Mouse (Mus musculus) thymus, adult 2 months (tissue): Measurements from ENCODE around the gene Cbarp.

Source experiments
- CTCF ChIP-seq: fragments of 200-500 bp; IDR thresholded peaks from 2 replicates; pipeline ENCODE4 v1.5.1; 2012; ENCODE audit warnings: mild to moderate bottlenecking, control low read depth, low read length, moderate library complexity, borderline replicate concordance; ENCODE audit not compliant: control insufficient read depth, poor library complexity, insufficient read depth; ENCODE audit errors: extremely low read depth
- POLR2A ChIP-seq: fragments of 200-500 bp; IDR thresholded peaks from 2 replicates; pipeline ENCODE4 v1.6.1; 2012; ENCODE audit warnings: mild to moderate bottlenecking, low read length, control low read depth, moderate library complexity; ENCODE audit not compliant: control insufficient read depth, poor library complexity, insufficient read depth; ENCODE audit errors: extremely low read depth

DNA sequence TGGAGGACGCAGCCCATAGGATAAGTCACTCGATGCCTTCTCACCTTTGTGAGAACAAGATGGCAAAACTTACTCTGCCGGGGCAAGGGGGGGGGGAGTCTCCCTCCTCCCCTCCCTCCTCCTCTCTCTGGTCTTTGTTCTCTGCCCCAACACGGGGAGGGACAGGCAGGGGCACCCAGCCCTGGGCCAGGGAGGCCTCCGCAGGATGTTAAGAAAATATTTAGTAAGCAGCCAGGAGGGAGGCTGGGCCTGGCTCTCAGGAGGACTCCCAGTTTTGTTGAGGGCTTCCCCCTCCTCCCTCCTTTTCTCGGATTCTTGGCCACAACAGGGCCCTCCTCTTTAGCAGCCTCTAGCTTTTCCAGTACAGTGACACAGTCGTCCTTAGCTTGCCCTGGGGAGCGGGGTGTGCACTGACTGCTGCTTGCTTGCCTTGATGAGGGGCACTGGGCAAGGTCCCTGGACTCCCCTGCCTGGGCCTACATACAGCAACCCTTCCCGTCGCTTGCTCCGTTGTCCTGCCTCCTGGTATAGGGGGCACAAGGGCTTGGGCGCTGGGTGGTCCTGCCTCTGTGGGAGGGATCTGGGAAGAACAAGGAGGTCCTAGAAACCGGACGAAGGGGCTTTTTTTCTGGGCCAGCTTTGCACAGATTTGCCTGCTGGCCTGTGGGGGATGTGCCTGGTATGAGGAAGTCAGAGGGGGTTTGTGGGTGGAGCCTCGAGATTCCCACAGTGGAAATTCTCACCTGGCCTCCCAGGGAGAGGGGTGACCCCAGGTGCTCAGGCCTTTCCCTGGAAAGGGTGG, 11.6 kb upstream of the Cbarp start:
- TF ChIP-seq POLR2A (no peak), CTCF (peak; percentile 18; the same call in 1 of the 2 replicates)
